Mouse (Mus musculus): Measurements from ENCODE around the gene Phb2.

- peak; percentile 81 for TF ChIP-seq CTCF (IDR thresholded peaks at IDR 0.05; ENCODE audit: low read depth, low read length)
- no peak for TF ChIP-seq POLR2A (IDR thresholded peaks at IDR 0.05; ENCODE audit: borderline replicate concordance, low read depth, low read length)
These were observed 4.8 kb downstream of the Phb2 start for GRCm38 (mm10) chr6:124716864-124717490.
